Mouse (Mus musculus) heart, postnatal 10 days (tissue): ENCODE data around the gene Pycr1. TPM values are rescaled to one million over a fixed set of nuclear protein-coding genes. Genes with fewer than 3 reads are reported as not detected.

Experiments
- DNase-seq, 2 experiments: peaks; one replicate each; pipeline ENCODE4 v3.0.0; 2021
- intact Hi-C: fragments of 180-260 bp; cut with DNase I; formaldehyde crosslinking; loops from one replicate; pipeline ENCODE4 v1.15.1; 2025
- microRNA-seq, 2 experiments: library from miRNA; unstranded; fragments of <30 nt; microRNA quantifications; one replicate each; pipeline ENCODE4 v1.2.0; 2022
- total RNA-seq, 2 experiments: library from RNA; stranded (reverse); gene quantifications; 2 replicates each; pipeline ENCODE4 v1.2.3; 2021

Pycr1 gene
- total RNA-seq, 2 experiments from 2014 or later: 4.8 to 5.5 TPM

DNA sequence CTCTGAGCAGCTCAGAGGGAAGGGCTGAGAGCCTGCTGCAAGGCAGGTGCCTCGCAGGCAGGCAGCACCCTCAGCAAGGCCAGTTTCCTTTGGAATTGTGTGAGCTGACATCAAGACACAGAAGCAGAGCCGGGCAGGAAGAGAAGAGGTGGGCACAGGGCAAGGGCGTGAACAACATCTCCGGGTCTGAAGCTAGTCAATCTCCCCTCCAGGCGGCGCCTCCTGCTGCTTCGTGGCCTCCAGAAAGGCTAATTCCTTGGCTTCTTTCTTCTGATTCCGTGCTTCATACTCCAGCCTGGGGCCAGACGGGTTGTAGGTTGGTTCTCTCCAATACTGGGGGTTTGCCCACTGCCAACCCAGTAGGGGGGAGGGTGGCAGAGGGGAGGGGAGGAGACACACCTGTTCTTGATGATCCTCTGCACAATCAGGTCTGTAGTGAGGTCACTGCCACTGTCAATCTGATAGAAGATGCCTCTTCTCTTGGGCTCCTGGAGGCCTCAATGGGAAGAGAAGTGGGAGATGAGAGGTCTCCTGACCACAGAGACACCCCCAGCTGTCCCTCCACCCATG, 33.0 kb downstream of the Pycr1 start:
- DNase-seq: no peak
- intact Hi-C loops: loop anchor here (5.0 kb wide), 1 partner anchor 118 kb away; the partner anchor contains the start of gene Slc25a10

DNA sequence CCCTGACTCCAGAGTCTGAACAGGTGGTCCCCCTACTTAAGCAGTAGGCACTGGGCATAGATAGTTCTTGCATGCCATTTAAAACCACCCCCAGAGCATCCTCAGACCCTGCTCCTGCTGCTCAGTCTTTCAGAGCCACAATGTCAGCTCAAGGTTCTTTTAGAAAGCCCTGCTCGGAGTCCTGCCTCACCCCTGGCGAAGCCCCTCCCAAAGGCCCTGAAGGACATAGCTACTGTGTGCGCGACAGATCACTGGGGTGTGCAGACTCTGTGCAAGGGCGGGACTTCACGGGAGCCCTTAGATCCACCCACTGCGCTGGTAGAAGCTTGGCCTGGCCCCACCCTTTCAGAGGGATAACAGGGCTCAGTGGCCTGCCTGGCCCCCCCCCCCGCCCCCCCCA, 34.3 kb downstream of the Pycr1 start:
- peak in 1 of 2 experiments; percentile 32 for DNase-seq
- intact Hi-C loops: no loop called here

DNA sequence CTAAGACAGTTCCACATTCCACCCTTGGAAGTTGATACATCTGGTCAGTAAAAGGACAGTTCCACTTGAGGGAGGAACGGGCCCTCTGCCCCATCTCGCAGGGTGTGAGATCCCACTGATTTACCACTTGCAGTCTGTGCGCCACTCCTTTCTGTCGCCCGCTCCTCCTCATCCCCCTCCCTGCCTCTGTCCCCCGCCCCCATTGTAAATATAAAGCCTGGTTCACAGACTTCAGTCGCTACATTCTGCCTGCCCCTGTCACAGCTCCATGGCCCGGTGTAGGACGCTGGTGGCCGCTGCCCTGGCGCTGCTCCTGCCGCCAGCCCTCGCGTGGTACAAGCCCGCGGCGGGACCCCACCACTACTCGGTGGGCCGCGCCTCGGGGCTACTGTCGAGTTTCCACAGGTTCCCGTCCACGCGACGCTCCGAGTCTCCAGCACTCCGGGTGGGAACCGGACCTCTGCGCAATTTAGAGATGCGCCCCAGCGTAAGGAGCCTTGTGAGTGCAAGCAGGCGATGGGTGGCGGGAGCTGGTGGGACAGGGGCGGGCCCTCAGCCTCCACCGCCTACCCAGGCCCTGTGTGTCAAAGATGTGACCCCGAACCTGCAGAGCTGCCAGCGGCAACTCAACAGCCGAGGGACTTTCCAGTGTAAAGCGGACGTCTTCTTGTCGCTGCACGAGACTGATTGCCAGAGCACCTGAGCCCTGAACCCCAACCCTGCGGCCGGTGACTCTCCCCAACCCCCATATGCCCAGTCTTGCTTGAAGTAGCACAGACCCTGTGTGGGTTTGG, 35.1 kb downstream of the Pycr1 start, which contains the start of gene Npb:
Gene Npb (plus strand): TSS at position 237 of the 794 bp plus-strand sequence.
- DNase-seq: no peak
- intact Hi-C loops: no loop called here

DNA sequence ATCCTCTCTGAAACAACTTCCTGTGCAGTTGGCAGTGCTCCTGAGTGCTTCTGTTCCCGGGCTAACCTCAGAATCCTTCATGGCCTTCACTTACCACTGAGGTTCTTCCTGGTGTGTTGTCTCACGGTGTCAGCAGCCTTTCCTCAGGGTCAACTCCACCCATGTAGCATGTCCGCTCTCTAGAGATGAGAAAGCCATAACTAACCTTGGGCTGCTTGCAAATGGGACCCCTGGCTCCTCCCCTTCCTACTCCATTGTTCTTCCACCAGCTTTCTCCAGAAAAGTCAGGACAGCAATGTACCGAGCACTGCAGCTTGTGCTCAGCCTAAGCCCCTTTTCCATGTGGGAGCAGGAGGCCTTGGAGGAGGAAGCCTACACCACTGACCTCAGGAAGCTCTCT, 36.8 kb downstream of the Pycr1 start:
- no peak for DNase-seq
- intact Hi-C loops: no loop called here

DNA sequence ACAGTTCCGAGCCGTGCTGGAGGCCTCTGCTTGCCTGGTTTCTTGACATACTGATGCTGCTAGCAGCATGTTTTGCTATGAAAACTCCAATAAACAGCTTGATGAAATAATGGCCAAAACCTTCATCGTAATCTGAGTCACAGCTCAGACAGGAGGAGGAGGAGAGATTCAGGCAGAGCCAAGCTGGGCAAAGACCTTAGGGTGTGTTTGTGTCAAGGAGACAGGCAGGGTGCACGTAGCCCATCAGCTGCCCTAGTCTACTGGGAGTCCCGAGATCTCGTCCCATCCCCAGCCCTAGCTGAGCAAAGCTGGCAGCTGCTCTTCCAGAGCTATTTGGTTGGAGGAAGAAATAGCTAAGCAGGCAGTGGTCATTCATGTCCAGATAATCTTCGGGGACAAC, 37.9 kb downstream of the Pycr1 start:
- DNase-seq: no peak
- intact Hi-C loops: no loop called here

DNA sequence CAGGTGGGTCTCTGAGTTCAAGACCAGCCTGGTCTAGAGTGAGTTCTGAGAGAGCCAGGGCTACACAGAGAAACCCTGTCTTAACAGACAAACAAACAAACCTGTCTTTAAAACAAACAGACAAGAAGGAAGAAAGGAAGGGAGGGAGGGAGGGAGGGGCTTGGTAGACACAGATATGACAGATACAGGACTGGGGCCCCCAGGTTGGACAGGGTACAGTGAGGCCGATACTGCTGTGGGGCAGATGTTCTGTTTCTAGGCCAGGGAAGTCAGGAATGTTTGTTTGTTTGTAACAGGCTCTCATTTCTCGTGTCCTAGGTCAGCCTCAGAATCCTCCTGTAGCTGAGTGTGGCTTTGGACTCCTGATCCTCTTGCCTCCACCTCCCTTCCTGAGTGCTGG, 40.0 kb downstream of the Pycr1 start:
- intact Hi-C loops: no loop called here
- no peak for DNase-seq

DNA sequence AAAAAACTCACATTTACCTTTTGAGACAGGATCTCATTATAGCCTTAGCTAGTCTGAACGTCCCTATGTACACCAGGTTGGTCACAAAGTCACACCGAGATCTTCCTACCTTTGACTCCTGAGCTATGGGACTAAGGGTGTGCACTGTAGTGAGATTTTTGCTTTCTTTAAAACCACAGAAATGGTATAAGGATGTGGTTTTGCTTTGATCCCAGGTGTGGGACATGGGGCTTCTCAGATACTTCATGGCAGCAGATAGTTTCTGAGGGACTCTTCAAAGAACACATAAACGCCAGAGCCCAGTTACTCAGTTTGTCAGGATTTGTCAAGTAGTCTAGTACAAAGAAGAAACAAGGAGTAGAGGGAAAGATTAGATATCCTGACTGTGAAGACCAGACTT, 42.9 kb downstream of the Pycr1 start:
- intact Hi-C loops: no loop called here
- no peak for DNase-seq

DNA sequence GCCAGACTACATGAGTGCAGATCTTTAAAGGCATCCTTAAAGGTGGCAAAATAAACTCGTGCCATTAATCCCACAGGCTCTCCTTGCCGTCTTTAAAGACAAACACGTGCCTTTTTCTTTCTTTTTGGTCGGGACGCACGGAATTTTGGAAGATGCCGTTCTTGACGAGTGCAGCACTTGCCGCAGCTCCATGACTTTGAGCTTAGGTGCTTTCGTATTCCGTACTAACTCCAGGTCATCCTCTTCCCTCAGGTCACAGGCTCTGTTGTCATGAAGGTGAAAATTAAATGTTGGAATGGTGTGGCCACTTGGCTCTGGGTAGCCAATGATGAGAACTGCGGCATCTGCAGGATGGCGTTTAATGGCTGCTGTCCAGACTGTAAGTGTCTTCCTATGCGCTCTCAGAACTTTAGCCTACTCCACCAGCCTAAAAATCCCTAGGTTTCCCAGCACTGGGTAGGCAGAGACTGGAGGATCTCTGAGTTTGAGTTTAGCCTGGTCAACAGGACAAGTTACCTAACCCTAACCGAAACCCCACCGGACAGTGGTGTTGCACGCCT, 44.5 kb downstream of the Pycr1 start:
- DNase-seq: no peak
- intact Hi-C loops: loop anchor here (2.0 kb wide), 1 partner anchor 16 kb away; no protein-coding TSS in a partner anchor

DNA sequence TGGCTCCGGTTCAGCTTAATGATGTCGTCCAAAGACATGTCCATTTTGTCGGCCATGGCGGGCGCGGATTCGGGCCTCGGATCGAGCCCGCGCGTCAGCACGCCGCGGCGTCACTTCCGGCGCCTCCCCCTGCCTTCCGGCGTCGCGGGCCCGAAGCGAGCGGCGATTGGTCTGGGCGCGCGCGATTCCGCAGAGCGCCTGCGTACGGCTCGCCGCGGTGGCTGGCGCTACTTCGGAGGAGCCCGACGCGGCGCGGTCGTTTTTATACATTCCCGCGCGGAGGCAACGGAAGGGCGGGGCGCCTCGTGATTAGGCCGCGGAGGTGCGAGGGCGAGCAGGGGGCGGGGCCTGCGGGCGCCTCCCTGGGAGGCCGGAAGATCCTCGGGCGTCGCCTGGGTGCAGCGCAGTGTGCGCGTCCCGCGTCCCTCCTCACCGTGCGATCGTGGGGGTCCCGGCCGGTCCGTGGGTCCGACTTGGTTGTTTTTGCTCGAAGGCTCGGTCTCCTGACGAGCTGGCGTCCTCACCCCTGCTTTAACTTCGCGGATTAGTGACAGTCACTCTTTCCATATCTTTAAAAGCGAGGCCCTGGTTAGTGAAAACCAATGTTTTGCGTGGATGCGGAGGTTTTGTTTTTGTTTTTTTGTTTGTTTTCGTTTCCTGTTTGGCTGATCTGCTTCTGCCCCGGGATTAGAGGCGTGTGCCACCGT, 45.1 kb downstream of the Pycr1 start, which contains the start of the genes Alyref and Anapc11:
Gene Alyref (minus strand): TSS at position 83 of the 707 bp plus-strand sequence.
Gene Anapc11 (plus strand): TSS at position 139 of the 707 bp plus-strand sequence.
- peak; percentile 96 for DNase-seq
- intact Hi-C loops: loop anchor here (2.0 kb wide), 1 partner anchor 16 kb away; no protein-coding TSS in a partner anchor

DNA sequence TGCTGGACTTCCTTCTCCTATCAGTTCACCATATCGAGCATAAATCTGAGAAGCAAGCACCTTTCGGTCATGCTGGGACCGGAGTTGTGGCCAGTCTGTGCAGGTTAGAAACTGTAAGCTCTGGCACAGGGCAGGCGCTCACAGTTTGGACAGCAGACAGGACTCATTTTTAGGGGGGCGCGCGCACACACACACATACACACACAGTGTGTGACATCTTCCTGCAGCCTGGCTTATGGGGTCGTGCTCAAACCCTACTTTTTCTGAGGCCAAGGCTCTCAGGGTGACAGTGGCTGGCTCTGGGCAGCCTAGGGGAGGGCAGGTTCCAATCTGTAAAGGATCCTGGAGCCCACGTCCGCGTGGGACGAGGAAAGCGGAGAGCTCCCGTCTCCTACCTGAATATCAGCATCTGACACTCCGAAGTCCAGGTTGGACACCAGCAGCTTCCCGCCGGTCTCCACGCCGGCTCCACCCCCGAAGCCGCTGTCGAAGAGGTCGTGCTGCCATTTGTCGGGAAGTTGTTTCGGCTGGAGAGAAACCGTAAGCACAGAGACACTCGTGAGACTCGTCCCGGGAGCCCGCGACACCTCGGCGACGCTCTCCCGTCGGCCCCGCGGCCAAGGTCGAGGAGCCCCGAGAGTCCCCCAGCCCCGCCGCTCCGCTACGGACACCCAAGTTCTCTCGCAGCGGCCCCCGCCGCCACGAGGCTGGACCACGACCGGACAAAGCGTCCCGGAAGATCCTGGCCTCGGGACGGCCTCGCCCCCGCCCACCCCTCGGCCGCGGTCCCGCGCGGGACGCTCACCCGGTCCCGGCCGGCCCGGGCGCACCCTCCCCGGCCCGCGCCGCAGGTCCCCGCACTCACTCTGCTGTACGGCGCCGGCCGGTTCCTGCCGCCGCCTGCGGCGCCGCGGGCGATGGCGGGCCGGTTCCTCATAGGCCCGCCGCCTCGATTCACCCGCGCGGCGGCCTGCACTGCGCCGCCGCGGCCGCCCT, 46.0 kb downstream of the Pycr1 start:
- intact Hi-C loops: loop anchor here (2.0 kb wide), 1 partner anchor 15 kb away; no protein-coding TSS in a partner anchor
- DNase-seq: peak in 1 of 2 experiments; percentile 50

DNA sequence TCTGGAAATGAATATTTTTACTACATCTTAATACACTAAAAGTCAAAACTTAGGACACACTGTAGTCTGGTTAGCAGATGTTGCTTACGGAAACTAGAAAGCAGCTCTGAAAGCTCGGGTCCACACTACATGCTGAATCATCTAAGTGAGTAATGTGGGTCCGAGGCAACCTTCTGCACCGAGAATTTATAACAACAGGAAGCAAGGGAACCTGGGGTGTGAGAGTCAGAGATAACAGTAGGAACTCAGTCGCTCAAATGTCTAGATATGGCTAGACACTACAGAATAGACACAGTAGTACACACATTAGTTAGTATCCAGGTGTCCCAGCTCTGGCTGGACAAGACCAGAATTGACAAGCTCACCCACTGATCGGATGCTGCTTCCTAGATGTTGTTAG, 55.0 kb downstream of the Pycr1 start:
- DNase-seq: no peak
- intact Hi-C loops: no loop called here

Small RNA genes lying within 50 kb of the gene (microRNA-seq; reads per million reads assigned to microRNA genes)
- 0 reads per million in 2 experiments for gene Mir6936

Other genes starting within 250 kb of the Pycr1 start
- 10 to 100 TPM; 53.9 to 59.6 TPM for gene Nploc4, start 206.1 kb downstream of the Pycr1 start, total RNA-seq
- gene Tspan10, start 201.1 kb downstream of the Pycr1 start, total RNA-seq: 1 to 10 TPM in 1 of 2 experiments, under 1 TPM in 1; 0.24 to 2.3 TPM
- gene Pde6g, start 190.3 kb downstream of the Pycr1 start, total RNA-seq: under 1 TPM in 1 of 2 experiments, not detected in 1; 0.32 TPM
- 10 to 100 TPM; 33.5 to 35.2 TPM for gene Oxld1, start 185.7 kb downstream of the Pycr1 start, total RNA-seq
- 1 to 10 TPM; 6.4 to 7.9 TPM for gene Ccdc137, start 185.7 kb downstream of the Pycr1 start, total RNA-seq
- gene Arl16, start 176.2 kb downstream of the Pycr1 start, total RNA-seq: 10 to 100 TPM; 13.6 to 16.5 TPM
- 100 to 1,000 TPM; 227 to 233 TPM for gene Mrpl12, start 159.2 kb downstream of the Pycr1 start, total RNA-seq
- gene Slc25a10, start 151.9 kb downstream of the Pycr1 start, total RNA-seq: 10 to 100 TPM; 24.8 to 25.0 TPM
- gene Gcgr, start 113.1 kb downstream of the Pycr1 start, total RNA-seq: 1 to 10 TPM; 2.4 to 3.1 TPM
- gene Mcrip1, start 94.0 kb downstream of the Pycr1 start, total RNA-seq: 10 to 100 TPM; 70.5 to 72.7 TPM
- under 1 TPM in 1 of 2 experiments, not detected in 1; 0.60 TPM for gene Ppp1r27, start 92.6 kb downstream of the Pycr1 start, total RNA-seq
- 100 to 1,000 TPM; 306 to 311 TPM for gene P4hb, start 70.5 kb downstream of the Pycr1 start, total RNA-seq
- 100 to 1,000 TPM; 236 to 257 TPM for gene Arhgdia, start 62.1 kb downstream of the Pycr1 start, total RNA-seq
- gene Alyref, start 45.4 kb downstream of the Pycr1 start, total RNA-seq: 10 to 100 TPM; 86.1 to 88.3 TPM
- gene Anapc11, start 45.3 kb downstream of the Pycr1 start, total RNA-seq: 100 to 1,000 TPM in 1 of 2 experiments, 10 to 100 TPM in 1; 95.1 to 105 TPM
- under 1 TPM; 0.55 to 0.98 TPM for gene Npb, start 35.3 kb downstream of the Pycr1 start, total RNA-seq
- 10 to 100 TPM; 39.7 to 45.8 TPM for gene Pcyt2, start 25.8 kb downstream of the Pycr1 start, total RNA-seq
- gene Sirt7, start 18.5 kb downstream of the Pycr1 start, total RNA-seq: 10 to 100 TPM; 11.9 to 12.5 TPM
- gene Mafg, start 10.2 kb downstream of the Pycr1 start, total RNA-seq: 10 to 100 TPM; 24.2 to 27.0 TPM
- gene Myadml2, start 4.4 kb upstream of the Pycr1 start, total RNA-seq: 10 to 100 TPM; 38.0 to 41.6 TPM
- gene Notum, start 17.4 kb upstream of the Pycr1 start, total RNA-seq: under 1 TPM in 1 of 2 experiments, not detected in 1; 0.12 TPM
- gene Aspscr1, start 29.2 kb upstream of the Pycr1 start, total RNA-seq: 10 to 100 TPM; 52.8 to 53.0 TPM
- gene Cenpx, start 70.0 kb upstream of the Pycr1 start, total RNA-seq: 10 to 100 TPM; 38.1 to 40.6 TPM
- 10 to 100 TPM in 1 of 2 experiments, 1 to 10 TPM in 1; 9.7 to 10.1 TPM for gene Lrrc45, start 70.2 kb upstream of the Pycr1 start, total RNA-seq
- 1 to 10 TPM; 1.4 to 1.7 TPM for gene Rac3, start 77.7 kb upstream of the Pycr1 start, total RNA-seq
- 1 to 10 TPM; 3.2 to 4.1 TPM for gene Dcxr, start 83.5 kb upstream of the Pycr1 start, total RNA-seq
- 10 to 100 TPM in 1 of 2 experiments, 1 to 10 TPM in 1; 8.3 to 14.4 TPM for gene Cbr2, start 88.3 kb upstream of the Pycr1 start, total RNA-seq
- 10 to 100 TPM; 20.1 to 21.0 TPM for gene Hmga1b, start 119.0 kb upstream of the Pycr1 start, total RNA-seq
- 10 to 100 TPM; 12.2 to 12.5 TPM for gene Rfng, start 140.4 kb upstream of the Pycr1 start, total RNA-seq
- 10 to 100 TPM; 61.7 to 69.1 TPM for gene Gps1, start 140.5 kb upstream of the Pycr1 start, total RNA-seq
- 10 to 100 TPM; 33.1 to 34.8 TPM for gene Dus1l, start 152.6 kb upstream of the Pycr1 start, total RNA-seq
- gene Fasn, start 180.8 kb upstream of the Pycr1 start, total RNA-seq: 10 to 100 TPM; 27.4 to 33.8 TPM